Mouse (Mus musculus) midbrain, embryonic 11.5 days (tissue): ENCODE measurements around the gene Tor2a. TPM values are rescaled to one million over a fixed set of nuclear protein-coding genes. Genes with fewer than 3 reads are reported as not detected.

ENCODE experiments used
- ATAC-seq: fragments of 200-750 bp; cut with Nextera tagmentation; 2 replicates; pipeline ENCODE4 v1.8.0; 2017; ENCODE audit warnings: moderate TSS enrichment, moderate library complexity; ENCODE audit not compliant: low FRiP score
- DNase-seq: peaks from one replicate; pipeline ENCODE4 v3.0.0; 2015; ENCODE audit warnings: low spot score; ENCODE audit errors: missing footprints
- H3K27ac ChIP-seq: fragments of 300-500 bp; sonication (generic); 2 replicates; pipeline ENCODE4 v1.5.1; 2014; ENCODE audit warnings: low read depth, low read length
- H3K27me3 ChIP-seq: fragments of 300-500 bp; sonication (generic); 2 replicates; pipeline ENCODE4 v1.6.1; 2014; ENCODE audit warnings: mild to moderate bottlenecking, low read length, moderate library complexity, mixed read lengths; ENCODE audit not compliant: control insufficient read depth, insufficient read depth
- H3K36me3 ChIP-seq: fragments of 300-500 bp; sonication (generic); 2 replicates; pipeline ENCODE4 v1.6.1; 2014; ENCODE audit warnings: mild to moderate bottlenecking, low read length, moderate library complexity, mixed read lengths; ENCODE audit not compliant: control insufficient read depth, insufficient read depth
- H3K4me1 ChIP-seq: fragments of 300-500 bp; sonication (generic); 2 replicates; pipeline ENCODE4 v1.6.1; 2014; ENCODE audit warnings: low read length; ENCODE audit not compliant: control insufficient read depth, insufficient read depth
- H3K4me2 ChIP-seq: fragments of 300-500 bp; sonication (generic); 2 replicates; pipeline ENCODE4 v1.6.1; 2014; ENCODE audit warnings: mild to moderate bottlenecking, moderate library complexity
- H3K4me3 ChIP-seq: fragments of 300-500 bp; sonication (generic); 2 replicates; pipeline ENCODE4 v1.5.1; 2014; ENCODE audit warnings: low read depth, low read length
- H3K9ac ChIP-seq: fragments of 300-500 bp; sonication (generic); 2 replicates; pipeline ENCODE4 v1.6.1; 2014; ENCODE audit warnings: low read length
- H3K9me3 ChIP-seq: fragments of 300-500 bp; sonication (generic); 2 replicates; pipeline ENCODE4 v1.6.1; 2016; ENCODE audit warnings: low read length; ENCODE audit not compliant: control insufficient read depth
- WGBS: fragments of 180-500 bp; shearing (Covaris S2); extraction: QIAGEN DNeasy Blood & Tissue Kit; methylation state at CpG from one replicate; pipeline ENCODE4 v1.1.7; 2014; 5-methylcytosine and 5-hydroxymethylcytosine counted together
- microRNA counts: library from miRNA; unstranded; fragments of <30 nt; microRNA quantifications from one replicate; lab custom pipeline; 2015
- microRNA-seq: library from miRNA; unstranded; fragments of <30 nt; microRNA quantifications from one replicate; pipeline ENCODE4, GENCODE M21; 2017
- polyA plus RNA-seq: library from polyadenylated mRNA; unstranded; fragments of >200 nt; fragmentation: Nextera tagmentation; extraction: Ambion mirVana; gene quantifications from 2 replicates; pipeline ENCODE4 v1.2.1, GENCODE M21; 2014

The Tor2a gene
- polyA plus RNA-seq, 1 experiment from 2014 or later: 51.4 TPM

- DNase-seq: no peak
- Histone ChIP-seq H3K36me3 (peaks cover 4% of the 10 kb centered on the region; the same call in 1 of the 2 replicates), H3K27ac (no peak overlapping the region), H3K9me3 (no peaks in the 10 kb centered on the region), H3K9ac (no peak overlapping the region), H3K27me3 (no peaks in the 10 kb centered on the region), H3K4me3 (no peak overlapping the region), H3K4me2 (no peak overlapping the region), H3K4me1 (no peaks in the 10 kb centered on the region)
- no peak for ATAC-seq
- WGBS: 86% methylated on average over 10 of the region's 10 CpGs
Measured at GRCm38 (mm10) chr2:32798251-32798962, 41.4 kb downstream of the Tor2a start.

GRCm38 (mm10) chr2:32808816-32809566 is 52.0 kb downstream of the Tor2a start:
- no peaks in the 10 kb centered on the region for H3K27me3 ChIP-seq
- no peak overlapping the region for H3K4me3 ChIP-seq
- no peaks in the 10 kb centered on the region for H3K4me1 ChIP-seq
- H3K36me3 ChIP-seq: no peaks in the 10 kb centered on the region
- peak; percentile 41 for DNase-seq
- WGBS: 94% methylated on average over 14 of the region's 14 CpGs
- ATAC-seq: no peak
- no peak overlapping the region for H3K4me2 ChIP-seq
- no peak overlapping the region for H3K9ac ChIP-seq
- no peaks in the 10 kb centered on the region for H3K9me3 ChIP-seq
- no peak overlapping the region for H3K27ac ChIP-seq

MicroRNAs encoded within 50 kb of the gene (microRNA counts, 519-probe panel; counts per million panel counts)
- not detected for microRNA mmu-miR-2861 (lab: Ali Mortazavi, UCI)

Small RNA genes lying within 50 kb of the gene (microRNA-seq; reads per million reads assigned to microRNA genes)
- gene Mir2861: 0.95 reads per million
- gene Mir3960: not detected

Other genes with a start within 250 kb of the Tor2a start
- 6.3 and 6.8 TPM in 2 replicates for gene Fam102a, start 221.9 kb upstream of the Tor2a start, polyA plus RNA-seq
- 103 and 110 TPM in 2 replicates for gene Dpm2, start 186.4 kb upstream of the Tor2a start, polyA plus RNA-seq
- gene Pip5kl1, start 182.4 kb upstream of the Tor2a start, polyA plus RNA-seq: 2.0 and 2.1 TPM in 2 replicates
- gene 9430097D07Rik, start 181.6 kb upstream of the Tor2a start, polyA plus RNA-seq: 0.25 and 0.49 TPM in 2 replicates
- gene St6galnac4, start 170.1 kb upstream of the Tor2a start, polyA plus RNA-seq: 13.2 and 13.6 TPM in 2 replicates
- 3.4 and 4.5 TPM in 2 replicates for gene St6galnac6, start 157.5 kb upstream of the Tor2a start, polyA plus RNA-seq
- 18.3 and 22.0 TPM in 2 replicates for gene Ak1, start 135.5 kb upstream of the Tor2a start, polyA plus RNA-seq
- gene Eng, start 110.6 kb upstream of the Tor2a start, polyA plus RNA-seq: 20.5 and 22.7 TPM in 2 replicates
- gene Fpgs, start 53.1 kb upstream of the Tor2a start, polyA plus RNA-seq: 10.3 and 13.9 TPM in 2 replicates
- 72.8 and 82.6 TPM in 2 replicates for gene Cdk9, start 44.2 kb upstream of the Tor2a start, polyA plus RNA-seq
- gene Sh2d3c, start 36.2 kb upstream of the Tor2a start, polyA plus RNA-seq: 23.4 and 25.5 TPM in 2 replicates
- 2.0 and 3.0 TPM in 2 replicates for gene 6330409D20Rik, start 16.2 kb upstream of the Tor2a start, polyA plus RNA-seq
- gene Ttc16, start 18.4 kb downstream of the Tor2a start, polyA plus RNA-seq: 0.26 and 0.30 TPM in 2 replicates
- 3.2 and 3.9 TPM in 2 replicates for gene Ptrh1, start 18.6 kb downstream of the Tor2a start, polyA plus RNA-seq
- 0.08 and 0.28 TPM in 2 replicates for gene Cfap157, start 27.2 kb downstream of the Tor2a start, polyA plus RNA-seq
- 51.4 and 53.8 TPM in 2 replicates for gene Stxbp1, start 90.0 kb downstream of the Tor2a start, polyA plus RNA-seq
- 10.3 and 10.6 TPM in 2 replicates for gene Fam129b, start 118.9 kb downstream of the Tor2a start, polyA plus RNA-seq
- 129 and 155 TPM in 2 replicates for gene Rpl12, start 204.3 kb downstream of the Tor2a start, polyA plus RNA-seq
- gene Lrsam1, start 204.4 kb downstream of the Tor2a start, polyA plus RNA-seq: 9.2 and 9.3 TPM in 2 replicates
- 8.4 and 9.5 TPM in 2 replicates for gene Slc2a8, start 224.8 kb downstream of the Tor2a start, polyA plus RNA-seq